Mouse (Mus musculus): ENCODE data around the gene Sult6b2.

- TF ChIP-seq CTCF (IDR thresholded peaks at IDR 0.05; ENCODE audit: low read depth): no peak
- no peak for TF ChIP-seq EP300 (IDR thresholded peaks at IDR 0.05; ENCODE audit: low read depth)
Observed at GRCm38 (mm10) chr6:142771643-142772042, 32.7 kb downstream of the Sult6b2 start.
